Mouse (Mus musculus) colon, adult 2 months (tissue): ENCODE data around the gene Ppp1r9a. TPM values are rescaled to one million over a fixed set of nuclear protein-coding genes. Genes with fewer than 3 reads are reported as not detected.

Experiments used
- polyA plus RNA-seq: library from polyadenylated mRNA; depleted of rRNA; stranded (reverse); fragments of >200 nt; gene quantifications from 2 replicates; pipeline ENCODE4 v1.2.3, GENCODE M21; 2012; rRNA removed

The Ppp1r9a gene
- 2.9 and 3.2 TPM in 2 replicates for polyA plus RNA-seq

GRCm38 (mm10) chr6:4902674-4903324, at the start of gene Ppp1r9a:
TSS of gene Ppp1r9a (plus strand) at chr6:4902917.

DNA sequence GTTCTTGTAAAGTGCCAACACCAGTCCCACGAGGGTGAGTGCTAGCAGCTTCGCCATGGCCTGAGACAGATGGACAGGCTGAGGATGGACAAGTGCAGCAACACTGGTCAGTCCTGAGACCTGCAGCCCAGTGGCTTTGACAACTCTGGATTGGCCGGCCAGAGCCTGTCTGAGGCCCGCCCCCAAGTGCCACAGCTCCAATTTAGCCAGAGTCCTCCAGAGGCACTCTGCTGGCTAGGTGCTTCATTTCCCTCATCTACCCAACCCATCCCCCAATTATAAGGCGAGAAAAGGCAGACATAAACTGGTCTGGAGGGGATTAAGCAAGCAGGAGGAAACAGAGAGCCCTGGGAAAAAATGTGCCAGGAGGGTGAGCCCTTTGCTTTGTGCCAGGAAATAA, 291.0 kb downstream of the Ppp1r9a start, which contains the start of gene Pon1:
Pon1 (minus strand) TSS at position 254 of the 400 bp plus-strand sequence.

Other genes with a start within 250 kb of the Ppp1r9a start
- gene Sgce, start 155.7 kb upstream of the Ppp1r9a start, polyA plus RNA-seq: 5.8 and 6.3 TPM in 2 replicates
- 0.64 and 0.78 TPM in 2 replicates for gene Peg10, start 155.6 kb upstream of the Ppp1r9a start, polyA plus RNA-seq